Mouse (Mus musculus) E14TG2a.4 (cell line): ENCODE results near the gene Runx2.

ENCODE experiments used
- CTCF ChIP-seq: conservative IDR thresholded peaks from 2 replicates; pipeline ENCODE4 v1.5.1; 2014; ENCODE audit warnings: low read length
- NANOG ChIP-seq: IDR thresholded peaks from 2 replicates; pipeline ENCODE4 v1.6.1; 2014; ENCODE audit warnings: borderline replicate concordance, low read length, mixed read lengths
- POU5F1 ChIP-seq: IDR thresholded peaks from 2 replicates; pipeline ENCODE4 v1.6.1; 2014; ENCODE audit warnings: low read length, borderline replicate concordance

DNA sequence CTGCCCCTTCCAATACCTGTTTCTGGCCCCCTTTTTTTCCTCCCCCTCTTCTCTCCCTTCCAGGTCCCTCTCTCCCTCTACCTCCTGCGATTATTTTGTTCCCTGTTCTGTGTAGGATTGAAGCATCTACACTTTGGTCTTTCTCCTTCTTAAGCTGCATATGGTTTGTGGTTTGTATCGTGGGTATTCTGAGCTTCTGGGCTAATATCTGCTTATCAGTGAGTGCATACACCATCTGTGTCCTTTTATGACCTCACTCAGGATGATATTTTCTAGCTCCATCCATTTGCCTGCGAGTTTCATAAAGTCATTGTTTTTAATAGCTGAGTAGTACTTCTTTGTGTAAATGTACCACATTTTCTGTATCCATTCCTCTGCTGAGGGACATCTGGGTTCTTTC lies 15.0 kb upstream of the Runx2 start:
- no peak for TF ChIP-seq CTCF
- TF ChIP-seq POU5F1, result no peak
- no peak for TF ChIP-seq NANOG
